Mouse (Mus musculus): ENCODE results near the gene Enpep. TPM values are rescaled to one million over a fixed set of nuclear protein-coding genes. Genes with fewer than 3 reads are reported as not detected.

Gene Enpep
- polyA plus RNA-seq, 1 experiment = not detected

- H3K9me3 ChIP-seq (replicated peaks; ENCODE audit: control insufficient read depth, insufficient read depth, low read length, poor library complexity, severe bottlenecking) = peaks cover 6% of the 10 kb centered on the region; the same call in 1 of the 2 replicates
- H3K4me1 ChIP-seq (ENCODE audit: control insufficient read depth, insufficient read depth, low read length) = no peaks in the 10 kb centered on the region
- no peaks in the 10 kb centered on the region for H3K36me3 ChIP-seq (ENCODE audit: control insufficient read depth, insufficient read depth, low read length, poor library complexity, severe bottlenecking)
- no peaks in the 10 kb centered on the region for H3K27me3 ChIP-seq (ENCODE audit: control insufficient read depth, insufficient read depth, low read length, poor library complexity, severe bottlenecking)
- TF ChIP-seq EP300 (IDR thresholded peaks at IDR 0.05; ENCODE audit: insufficient read depth, low read depth, low read length) (no peak), CTCF (IDR thresholded peaks at IDR 0.05; ENCODE audit: low read depth, low read length) (no peak), POLR2A (IDR thresholded peaks at IDR 0.05; ENCODE audit: insufficient read depth, low read length) (no peak)
- no peak overlapping the region for H3K9ac ChIP-seq (ENCODE audit: low read depth, poor library complexity, severe bottlenecking)
- no peak overlapping the region for H3K4me3 ChIP-seq (ENCODE audit: low read depth, low read length)
- no peak overlapping the region for H3K27ac ChIP-seq (ENCODE audit: insufficient read depth, low read length)
Measured at GRCm38 (mm10) chr3:129342767-129343166, 10.2 kb upstream of the Enpep start.

- no peaks in the 10 kb centered on the region for H3K4me1 ChIP-seq (ENCODE audit: control insufficient read depth, insufficient read depth, low read length)
- no peaks in the 10 kb centered on the region for H3K36me3 ChIP-seq (ENCODE audit: control insufficient read depth, insufficient read depth, low read length, poor library complexity, severe bottlenecking)
- no peak overlapping the region for H3K9ac ChIP-seq (ENCODE audit: low read depth, poor library complexity, severe bottlenecking)
- no peak overlapping the region for H3K27ac ChIP-seq (ENCODE audit: insufficient read depth, low read length)
- H3K4me3 ChIP-seq (ENCODE audit: low read depth, low read length) = no peak overlapping the region
- peaks cover 2% of the 10 kb centered on the region; the same call in 1 of the 2 replicates for H3K27me3 ChIP-seq (ENCODE audit: control insufficient read depth, insufficient read depth, low read length, poor library complexity, severe bottlenecking)
- H3K9me3 ChIP-seq (replicated peaks; ENCODE audit: control insufficient read depth, insufficient read depth, low read length, poor library complexity, severe bottlenecking) = peaks cover 6% of the 10 kb centered on the region; the same call in 1 of the 2 replicates
- TF ChIP-seq POLR2A (IDR thresholded peaks at IDR 0.05; ENCODE audit: insufficient read depth, low read length) (no peak), CTCF (IDR thresholded peaks at IDR 0.05; ENCODE audit: low read depth, low read length) (no peak), EP300 (IDR thresholded peaks at IDR 0.05; ENCODE audit: insufficient read depth, low read depth, low read length) (no peak)
Measured at GRCm38 (mm10) chr3:129341066-129341465, 8.5 kb upstream of the Enpep start.

GRCm38 (mm10) chr3:129338296-129339091 is 6.0 kb upstream of the Enpep start:
- Histone ChIP-seq H3K9ac (ENCODE audit: low read depth, poor library complexity, severe bottlenecking) (no peak overlapping the region), H3K9me3 (replicated peaks; ENCODE audit: control insufficient read depth, insufficient read depth, low read length, poor library complexity, severe bottlenecking) (peaks cover 6% of the 10 kb centered on the region; the same call in 1 of the 2 replicates), H3K4me3 (ENCODE audit: low read depth, low read length) (no peak overlapping the region), H3K27ac (ENCODE audit: insufficient read depth, low read length) (no peak overlapping the region), H3K36me3 (ENCODE audit: control insufficient read depth, insufficient read depth, low read length, poor library complexity, severe bottlenecking) (no peaks in the 10 kb centered on the region), H3K4me1 (ENCODE audit: control insufficient read depth, insufficient read depth, low read length) (no peaks in the 10 kb centered on the region), H3K27me3 (ENCODE audit: control insufficient read depth, insufficient read depth, low read length, poor library complexity, severe bottlenecking) (peaks cover 2% of the 10 kb centered on the region; the same call in 1 of the 2 replicates)
- no peak for TF ChIP-seq POLR2A (IDR thresholded peaks at IDR 0.05; ENCODE audit: insufficient read depth, low read length)
- no peak for TF ChIP-seq CTCF (IDR thresholded peaks at IDR 0.05; ENCODE audit: low read depth, low read length)
- 0 out of 2 replicates have a peak, but pooled peaks have one; percentile 25 for TF ChIP-seq EP300 (IDR thresholded peaks at IDR 0.05; ENCODE audit: insufficient read depth, low read depth, low read length)

- no peaks in the 10 kb centered on the region for H3K36me3 ChIP-seq (ENCODE audit: control insufficient read depth, insufficient read depth, low read length, poor library complexity, severe bottlenecking)
- H3K27ac ChIP-seq (ENCODE audit: insufficient read depth, low read length) = no peak overlapping the region
- no peaks in the 10 kb centered on the region for H3K4me1 ChIP-seq (ENCODE audit: control insufficient read depth, insufficient read depth, low read length)
- no peaks in the 10 kb centered on the region for H3K9me3 ChIP-seq (replicated peaks; ENCODE audit: control insufficient read depth, insufficient read depth, low read length, poor library complexity, severe bottlenecking)
- TF ChIP-seq CTCF (IDR thresholded peaks at IDR 0.05; ENCODE audit: low read depth, low read length) = no peak
- TF ChIP-seq POLR2A (IDR thresholded peaks at IDR 0.05; ENCODE audit: insufficient read depth, low read length) = no peak
- TF ChIP-seq EP300 (IDR thresholded peaks at IDR 0.05; ENCODE audit: insufficient read depth, low read depth, low read length) = no peak
- H3K9ac ChIP-seq (ENCODE audit: low read depth, poor library complexity, severe bottlenecking) = no peak overlapping the region
- peaks cover 2% of the 10 kb centered on the region; the same call in 1 of the 2 replicates for H3K27me3 ChIP-seq (ENCODE audit: control insufficient read depth, insufficient read depth, low read length, poor library complexity, severe bottlenecking)
- H3K4me3 ChIP-seq (ENCODE audit: low read depth, low read length) = no peak overlapping the region
Measured at GRCm38 (mm10) chr3:129332142-129332541, 378 bp downstream of the Enpep start.

GRCm38 (mm10) chr3:129331427-129331826 is 1.1 kb downstream of the Enpep start:
- TF ChIP-seq POLR2A (IDR thresholded peaks at IDR 0.05; ENCODE audit: insufficient read depth, low read length) (no peak), CTCF (IDR thresholded peaks at IDR 0.05; ENCODE audit: low read depth, low read length) (no peak), EP300 (IDR thresholded peaks at IDR 0.05; ENCODE audit: insufficient read depth, low read depth, low read length) (no peak)
- Histone ChIP-seq H3K4me1 (ENCODE audit: control insufficient read depth, insufficient read depth, low read length) (no peaks in the 10 kb centered on the region), H3K9me3 (replicated peaks; ENCODE audit: control insufficient read depth, insufficient read depth, low read length, poor library complexity, severe bottlenecking) (no peaks in the 10 kb centered on the region), H3K27me3 (ENCODE audit: control insufficient read depth, insufficient read depth, low read length, poor library complexity, severe bottlenecking) (no peaks in the 10 kb centered on the region), H3K9ac (ENCODE audit: low read depth, poor library complexity, severe bottlenecking) (no peak overlapping the region), H3K27ac (ENCODE audit: insufficient read depth, low read length) (no peak overlapping the region), H3K4me3 (ENCODE audit: low read depth, low read length) (no peak overlapping the region), H3K36me3 (ENCODE audit: control insufficient read depth, insufficient read depth, low read length, poor library complexity, severe bottlenecking) (no peaks in the 10 kb centered on the region)

GRCm38 (mm10) chr3:129328056-129328455 is 4.5 kb downstream of the Enpep start:
- Histone ChIP-seq H3K4me3 (ENCODE audit: low read depth, low read length) (no peak overlapping the region), H3K9ac (ENCODE audit: low read depth, poor library complexity, severe bottlenecking) (no peak overlapping the region), H3K27me3 (ENCODE audit: control insufficient read depth, insufficient read depth, low read length, poor library complexity, severe bottlenecking) (no peaks in the 10 kb centered on the region), H3K4me1 (ENCODE audit: control insufficient read depth, insufficient read depth, low read length) (no peaks in the 10 kb centered on the region), H3K27ac (ENCODE audit: insufficient read depth, low read length) (no peak overlapping the region), H3K9me3 (replicated peaks; ENCODE audit: control insufficient read depth, insufficient read depth, low read length, poor library complexity, severe bottlenecking) (no peaks in the 10 kb centered on the region), H3K36me3 (ENCODE audit: control insufficient read depth, insufficient read depth, low read length, poor library complexity, severe bottlenecking) (no peaks in the 10 kb centered on the region)
- TF ChIP-seq CTCF (IDR thresholded peaks at IDR 0.05; ENCODE audit: low read depth, low read length) = no peak
- no peak for TF ChIP-seq POLR2A (IDR thresholded peaks at IDR 0.05; ENCODE audit: insufficient read depth, low read length)
- no peak for TF ChIP-seq EP300 (IDR thresholded peaks at IDR 0.05; ENCODE audit: insufficient read depth, low read depth, low read length)
